Mouse (Mus musculus) gonadal fat pad, adult 2 months (tissue): ENCODE results near the gene Tpbg. TPM values are rescaled to one million over a fixed set of nuclear protein-coding genes. Genes with fewer than 3 reads are reported as not detected.

Experiments
- polyA plus RNA-seq: library from polyadenylated mRNA; depleted of rRNA; stranded (reverse); fragments of >200 nt; gene quantifications from 2 replicates; pipeline ENCODE4 v1.2.3, GENCODE M21; 2012; rRNA removed

Tpbg gene
- polyA plus RNA-seq, 1 experiment: 1.9 TPM

Other genes starting within 250 kb of the Tpbg start
- gene Ibtk, start 93.0 kb upstream of the Tpbg start, polyA plus RNA-seq: 8.0 and 9.0 TPM in 2 replicates